Mouse (Mus musculus) embryonic facial prominence, embryonic 11.5 days (tissue): Measurements from ENCODE around the gene Rnase2a. TPM values are rescaled to one million over a fixed set of nuclear protein-coding genes. Genes with fewer than 3 reads are reported as not detected.
"Not testable (repeated sequence)": the region's sequence is repeated elsewhere in the genome, so short reads cannot be mapped to it uniquely, and the experiment has no call there.

Source experiments
- ATAC-seq: fragments of 200-750 bp; cut with Nextera tagmentation; replicated peaks from 2 replicates; pipeline ENCODE4 v1.8.0; 2017; ENCODE audit warnings: low read depth; ENCODE audit not compliant: insufficient number of reproducible peaks, low FRiP score, low TSS enrichment
- DNase-seq: peaks from one replicate; pipeline ENCODE4 v3.0.0-alpha.2; 2015; ENCODE audit warnings: low spot score
- H3K27ac ChIP-seq: fragments of 300-500 bp; sonication (generic); replicated peaks from 2 replicates; pipeline ENCODE4 v1.5.1; 2014; ENCODE audit warnings: mild to moderate bottlenecking, low read depth, low read length, control low read depth
- H3K27me3 ChIP-seq: fragments of 300-500 bp; sonication (generic); 2 replicates; pipeline ENCODE4 v1.6.1; 2014; ENCODE audit warnings: mild to moderate bottlenecking, low read length, moderate library complexity, mixed read lengths; ENCODE audit not compliant: control insufficient read depth, insufficient read depth
- H3K36me3 ChIP-seq: fragments of 300-500 bp; sonication (generic); replicated peaks from 2 replicates; pipeline ENCODE4 v1.6.1; 2014; ENCODE audit warnings: low read depth, mild to moderate bottlenecking, low read length, moderate library complexity, mixed read lengths; ENCODE audit not compliant: control insufficient read depth, insufficient read depth
- H3K4me1 ChIP-seq: fragments of 300-500 bp; sonication (generic); 2 replicates; pipeline ENCODE4 v1.6.1; 2014; ENCODE audit warnings: low read length, mixed read lengths; ENCODE audit not compliant: control insufficient read depth, insufficient read depth
- H3K4me2 ChIP-seq: fragments of 300-500 bp; sonication (generic); 2 replicates; pipeline ENCODE4 v1.6.1; 2014; ENCODE audit warnings: low read depth, mild to moderate bottlenecking, control low read depth, low read length, moderate library complexity
- H3K4me3 ChIP-seq: fragments of 300-500 bp; sonication (generic); 2 replicates; pipeline ENCODE4 v1.5.1; 2014; ENCODE audit warnings: low read depth, low read length, control low read depth
- H3K9ac ChIP-seq: fragments of 300-500 bp; sonication (generic); replicated peaks from 2 replicates; pipeline ENCODE4 v1.6.1; 2014; ENCODE audit warnings: mild to moderate bottlenecking, control low read depth, low read length
- H3K9me3 ChIP-seq: fragments of 300-500 bp; sonication (generic); replicated peaks from 2 replicates; pipeline ENCODE4 v1.6.1; 2016; ENCODE audit warnings: mild to moderate bottlenecking, low read length, inconsistent platforms, mixed read lengths; ENCODE audit not compliant: control insufficient read depth
- WGBS: fragments of 180-500 bp; shearing (Covaris S2); extraction: QIAGEN DNeasy Blood & Tissue Kit; methylation state at CpG from one replicate; pipeline ENCODE4 v1.1.7; 2014; 5-methylcytosine and 5-hydroxymethylcytosine counted together
- polyA plus RNA-seq: library from polyadenylated mRNA; unstranded; fragments of >200 nt; fragmentation: Nextera tagmentation; extraction: Ambion mirVana; gene quantifications from 2 replicates; pipeline ENCODE4 v1.2.1, GENCODE M21; 2014

Rnase2a gene
- polyA plus RNA-seq, 1 experiment from 2014 or later: not detected

DNA sequence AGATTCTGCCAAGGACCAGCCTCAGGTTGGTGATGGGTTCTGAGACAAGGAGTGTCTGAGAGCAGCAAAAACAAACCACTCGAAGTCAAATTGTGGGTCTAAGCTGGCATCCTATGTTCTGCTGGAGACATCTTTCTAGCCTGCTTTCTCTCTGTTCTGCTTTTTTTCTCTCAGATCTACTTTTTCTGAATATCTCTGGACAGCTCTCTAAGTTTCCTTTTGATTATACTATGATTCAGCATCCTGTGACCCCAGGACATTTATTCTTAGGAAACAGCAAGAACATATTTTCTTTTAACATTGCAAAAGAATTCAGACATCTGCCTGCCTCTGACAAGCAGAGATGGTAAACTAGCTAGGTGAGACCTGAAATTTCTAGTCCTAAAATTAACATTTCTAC lies 2.3 kb downstream of the Rnase2a start:
- DNase-seq (no peak), ATAC-seq (no peak)
- H3K36me3 ChIP-seq: no peaks in the 10 kb centered on the region
- H3K4me3 ChIP-seq: no peak overlapping the region
- no peak overlapping the region for H3K27ac ChIP-seq
- no peaks in the 10 kb centered on the region for H3K9me3 ChIP-seq
- H3K27me3 ChIP-seq: no peaks in the 10 kb centered on the region
- H3K4me2 ChIP-seq: no peak overlapping the region
- WGBS: 85% methylated on average over 1 of the region's 1 CpGs
- no peak overlapping the region for H3K9ac ChIP-seq
- H3K4me1 ChIP-seq: no peaks in the 10 kb centered on the region

DNA sequence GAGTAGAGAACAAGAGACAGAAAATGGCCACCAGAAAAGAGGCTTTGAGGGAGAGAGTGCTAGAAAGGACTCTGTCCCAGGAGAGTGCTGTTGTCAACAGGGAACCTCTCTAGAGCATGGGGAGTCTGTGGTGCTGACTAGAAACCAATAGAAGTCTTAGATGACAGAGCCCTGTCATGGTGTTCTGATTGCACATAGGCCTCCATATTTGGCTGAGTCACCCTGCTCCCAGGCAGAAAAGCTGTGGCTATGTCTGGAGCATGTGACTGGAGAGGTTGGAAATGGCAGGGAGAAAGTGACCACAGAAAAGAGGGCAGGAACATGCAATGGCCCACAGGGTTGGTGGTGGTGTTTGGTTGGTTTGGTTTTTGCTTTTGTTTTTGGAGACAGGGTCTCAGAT lies 3.7 kb downstream of the Rnase2a start:
- DNase-seq, H3K27ac ChIP-seq, ATAC-seq: not testable (repeated sequence)

DNA sequence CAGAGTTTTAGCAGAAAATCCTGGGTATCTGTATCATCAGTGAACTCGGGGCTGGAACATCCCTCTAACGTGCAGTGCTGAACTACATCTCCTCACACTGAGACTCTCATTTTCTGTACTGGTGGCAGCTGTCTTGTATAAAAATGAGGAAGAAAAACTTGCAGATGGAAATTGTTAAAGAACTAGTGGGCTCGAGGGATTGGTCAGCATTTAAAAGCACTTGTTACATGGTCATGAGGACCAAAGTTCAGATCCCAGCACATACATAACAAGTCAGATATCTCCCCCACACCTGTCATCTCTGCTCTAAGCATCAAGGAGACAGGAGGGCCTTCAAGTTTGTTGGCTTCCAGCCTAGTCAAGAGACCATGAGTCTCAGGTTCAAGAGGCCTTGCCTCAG lies 5.6 kb downstream of the Rnase2a start:
- Histone ChIP-seq H3K27me3 (no peaks in the 10 kb centered on the region), H3K36me3 (no peaks in the 10 kb centered on the region), H3K9ac (no peak overlapping the region), H3K4me1 (no peaks in the 10 kb centered on the region), H3K4me2 (no peak overlapping the region), H3K9me3 (no peaks in the 10 kb centered on the region), H3K4me3 (no peak overlapping the region), H3K27ac (no peak overlapping the region)
- ATAC-seq (no peak), DNase-seq (no peak)
- 81% methylated on average over 3 of the region's 3 CpGs for WGBS

More for the DNA sequence above, 3.7 kb downstream of the Rnase2a start:
- not testable (repeated sequence) for H3K4me1 ChIP-seq, H3K36me3 ChIP-seq, H3K9me3 ChIP-seq, H3K27me3 ChIP-seq, H3K9ac ChIP-seq, H3K4me2 ChIP-seq, H3K4me3 ChIP-seq

- Histone ChIP-seq H3K36me3 (no peaks in the 10 kb centered on the region), H3K27ac (no peak overlapping the region), H3K27me3 (no peaks in the 10 kb centered on the region), H3K4me1 (no peaks in the 10 kb centered on the region), H3K9ac (no peak overlapping the region), H3K4me3 (no peak overlapping the region), H3K4me2 (no peak overlapping the region), H3K9me3 (no peaks in the 10 kb centered on the region)
- 86% methylated on average over 1 of the region's 1 CpGs for WGBS
- DNase-seq (no peak), ATAC-seq (no peak)
Measured at GRCm38 (mm10) chr14:51247736-51248135, 8.2 kb downstream of the Rnase2a start.

GRCm38 (mm10) chr14:51240899-51241298 lies 15.0 kb downstream of the Rnase2a start:
- peak; percentile 67 for DNase-seq
- no peak for ATAC-seq
- H3K4me1 ChIP-seq: no peaks in the 10 kb centered on the region

DNA sequence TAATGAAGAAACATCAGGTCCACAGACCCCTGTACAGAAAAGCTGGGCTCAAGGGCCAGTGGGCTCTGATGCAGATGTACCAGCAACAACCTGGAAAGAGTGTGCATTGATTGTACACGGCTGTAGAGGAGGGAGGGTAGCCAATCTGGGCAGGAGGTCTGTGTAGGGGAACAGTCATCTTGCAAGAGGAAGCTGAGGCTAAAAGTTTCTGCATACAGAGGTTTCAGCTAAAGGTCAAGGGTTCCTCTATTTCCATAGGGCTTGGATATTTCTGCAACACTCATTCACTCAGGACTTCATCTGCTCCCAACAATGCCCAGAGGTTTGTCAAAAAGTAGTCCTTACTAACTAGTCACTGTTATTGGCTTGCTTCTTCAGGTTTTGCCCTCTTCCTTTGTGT lies 18.4 kb downstream of the Rnase2a start:
- H3K27me3 ChIP-seq, DNase-seq, H3K9ac ChIP-seq, H3K27ac ChIP-seq, H3K36me3 ChIP-seq, H3K4me3 ChIP-seq, ATAC-seq, H3K4me2 ChIP-seq, H3K9me3 ChIP-seq, H3K4me1 ChIP-seq: not testable (repeated sequence)
- WGBS: 84% methylated on average over 1 of the region's 1 CpGs

More at GRCm38 (mm10) chr14:51240899-51241298, 15.0 kb downstream of the Rnase2a start:
- H3K4me3 ChIP-seq: no peak overlapping the region
- no peaks in the 10 kb centered on the region for H3K9me3 ChIP-seq
- no peak overlapping the region for H3K27ac ChIP-seq
- H3K36me3 ChIP-seq: no peaks in the 10 kb centered on the region
- H3K27me3 ChIP-seq: no peaks in the 10 kb centered on the region
- no peak overlapping the region for H3K4me2 ChIP-seq
- no peak overlapping the region for H3K9ac ChIP-seq

- H3K4me2 ChIP-seq, DNase-seq, H3K9me3 ChIP-seq, H3K27me3 ChIP-seq, ATAC-seq, H3K4me1 ChIP-seq, H3K4me3 ChIP-seq, H3K36me3 ChIP-seq, H3K9ac ChIP-seq, H3K27ac ChIP-seq: not testable (repeated sequence)
- 52% methylated on average over 4 of the region's 4 CpGs for WGBS
Measured at GRCm38 (mm10) chr14:51229657-51230056, 26.3 kb downstream of the Rnase2a start.

DNA sequence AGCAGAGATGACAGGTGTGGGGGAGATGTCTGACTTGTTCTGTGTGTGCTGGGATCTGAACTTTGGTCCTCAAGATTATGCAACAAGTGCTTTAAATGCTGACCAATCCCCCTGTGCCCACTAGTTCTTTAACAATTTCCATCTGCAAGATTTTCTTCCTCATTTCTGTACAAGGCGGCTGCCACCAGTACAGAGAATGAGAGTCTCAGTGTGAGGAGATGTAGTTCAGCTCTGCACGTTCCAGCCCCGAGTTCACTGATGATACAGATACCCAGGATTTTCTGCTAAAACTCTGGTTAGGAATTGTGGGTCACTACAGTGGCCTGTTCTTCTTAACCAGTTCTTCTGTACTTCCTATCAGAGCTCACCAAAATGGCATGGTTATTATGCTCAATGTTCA lies 35.8 kb downstream of the Rnase2a start:
- not testable (repeated sequence) for H3K9me3 ChIP-seq, H3K4me2 ChIP-seq, H3K36me3 ChIP-seq, H3K9ac ChIP-seq, DNase-seq, H3K4me1 ChIP-seq, ATAC-seq, H3K27me3 ChIP-seq, H3K4me3 ChIP-seq, H3K27ac ChIP-seq
- WGBS: 90% methylated on average over 3 of the region's 3 CpGs
